Mouse (Mus musculus) lung, adult 2 months (tissue): ENCODE results near the gene Ubn2.

Source experiments
- CTCF ChIP-seq: fragments of 200-500 bp; IDR thresholded peaks from 2 replicates; pipeline ENCODE4 v1.5.1; 2011; ENCODE audit warnings: mild to moderate bottlenecking, low read length, control low read depth; ENCODE audit not compliant: insufficient read depth
- POLR2A ChIP-seq: fragments of 200-500 bp; IDR thresholded peaks from 2 replicates; pipeline ENCODE4 v1.6.1; 2011; ENCODE audit warnings: low read depth, mild to moderate bottlenecking, control low read depth, low read length, borderline replicate concordance; ENCODE audit errors: extremely low read depth

- no peak for TF ChIP-seq POLR2A
- TF ChIP-seq CTCF, result no peak
Measured at GRCm38 (mm10) chr6:38434055-38435023, 589 bp downstream of the Ubn2 start.
